Mouse (Mus musculus) left cerebral cortex, adult 2 months (tissue): ENCODE data around the gene Pcbp4. TPM values are rescaled to one million over a fixed set of nuclear protein-coding genes. Genes with fewer than 3 reads are reported as not detected.
A peak's percentile ranks its signal among the peaks of the same experiment; 100 is the strongest.

Experiments used
- DNase-seq, 2 experiments: peaks; one replicate each; pipeline ENCODE4 v3.0.0; 2021 to 2022; ENCODE audit warnings: low spot score in 2 of 2, mixed read lengths in 1 of 2; ENCODE audit errors: extremely low spot score in 1 of 2
- H3K27ac ChIP-seq: fragments of 200-600 bp; 2 replicates; pipeline ENCODE4 v1.8.1; 2022
- H3K4me3 ChIP-seq: fragments of 200-600 bp; 2 replicates; pipeline ENCODE4 v1.8.1; 2022
- CTCF ChIP-seq: fragments of 200-600 bp; IDR thresholded peaks from 2 replicates; pipeline ENCODE4 v1.8.1; 2022; ENCODE audit warnings: antibody characterized with exemption, mild to moderate bottlenecking, moderate library complexity
- intact Hi-C: fragments of 180-260 bp; cut with DNase I; formaldehyde crosslinking; loops from one replicate; pipeline ENCODE4 v1.15.1; 2025
- total RNA-seq, 2 experiments: library from RNA; stranded (reverse); gene quantifications; 2 replicates each; pipeline ENCODE4 v1.2.3; 2021

Pcbp4 gene
- total RNA-seq, 2 experiments from 2014 or later, result 202 to 207 TPM

GRCm38 (mm10) chr9:106459946-106460345, 6.9 kb downstream of the Pcbp4 start:
- peak overlapping the region; percentile 19; the same call in 1 of the 2 replicates for H3K27ac ChIP-seq
- no peak for TF ChIP-seq CTCF
- H3K4me3 ChIP-seq, result no peak overlapping the region
- DNase-seq, result no peak
- intact Hi-C loops, result no loop called here

DNA sequence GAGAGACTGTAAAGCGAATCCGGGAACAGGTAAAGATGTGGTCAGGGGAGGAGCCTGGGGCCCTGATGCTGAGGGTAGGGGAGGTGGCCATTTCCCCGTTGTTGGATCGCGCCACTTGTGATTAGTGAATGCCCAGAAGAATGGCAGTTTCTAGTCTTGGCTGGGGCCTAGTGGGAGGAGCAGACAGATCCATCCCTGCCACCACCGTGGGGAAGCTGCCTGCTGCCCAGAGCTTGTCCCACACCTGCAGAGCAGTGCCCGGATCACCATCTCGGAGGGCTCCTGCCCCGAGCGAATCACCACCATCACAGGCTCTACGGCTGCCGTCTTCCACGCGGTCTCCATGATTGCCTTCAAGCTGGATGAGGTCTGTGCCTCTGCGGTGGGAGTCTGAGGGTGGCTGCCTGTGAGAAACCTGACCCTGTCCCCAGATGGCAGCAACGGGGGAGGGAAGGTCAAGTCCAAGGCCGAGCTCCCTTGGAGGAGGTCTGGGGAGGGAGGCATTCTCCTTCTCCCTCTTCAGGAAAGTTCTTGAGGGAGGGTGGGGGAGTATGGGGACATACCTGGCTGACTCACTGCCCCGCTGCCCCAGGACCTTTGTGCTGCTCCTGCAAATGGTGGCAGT, 7.4 kb downstream of the Pcbp4 start:
- intact Hi-C loops, result no loop called here
- no peak for TF ChIP-seq CTCF
- DNase-seq, result no peak
- Histone ChIP-seq H3K27ac (peak overlapping the region; percentile 47; the same call in 1 of the 2 replicates), H3K4me3 (no peak overlapping the region)

GRCm38 (mm10) chr9:106461026-106461415, 7.9 kb downstream of the Pcbp4 start:
- peak overlapping the region; percentile 47; the same call in 1 of the 2 replicates for H3K27ac ChIP-seq
- no peak overlapping the region for H3K4me3 ChIP-seq
- TF ChIP-seq CTCF, result no peak
- intact Hi-C loops, result no loop called here
- no peak for DNase-seq

DNA sequence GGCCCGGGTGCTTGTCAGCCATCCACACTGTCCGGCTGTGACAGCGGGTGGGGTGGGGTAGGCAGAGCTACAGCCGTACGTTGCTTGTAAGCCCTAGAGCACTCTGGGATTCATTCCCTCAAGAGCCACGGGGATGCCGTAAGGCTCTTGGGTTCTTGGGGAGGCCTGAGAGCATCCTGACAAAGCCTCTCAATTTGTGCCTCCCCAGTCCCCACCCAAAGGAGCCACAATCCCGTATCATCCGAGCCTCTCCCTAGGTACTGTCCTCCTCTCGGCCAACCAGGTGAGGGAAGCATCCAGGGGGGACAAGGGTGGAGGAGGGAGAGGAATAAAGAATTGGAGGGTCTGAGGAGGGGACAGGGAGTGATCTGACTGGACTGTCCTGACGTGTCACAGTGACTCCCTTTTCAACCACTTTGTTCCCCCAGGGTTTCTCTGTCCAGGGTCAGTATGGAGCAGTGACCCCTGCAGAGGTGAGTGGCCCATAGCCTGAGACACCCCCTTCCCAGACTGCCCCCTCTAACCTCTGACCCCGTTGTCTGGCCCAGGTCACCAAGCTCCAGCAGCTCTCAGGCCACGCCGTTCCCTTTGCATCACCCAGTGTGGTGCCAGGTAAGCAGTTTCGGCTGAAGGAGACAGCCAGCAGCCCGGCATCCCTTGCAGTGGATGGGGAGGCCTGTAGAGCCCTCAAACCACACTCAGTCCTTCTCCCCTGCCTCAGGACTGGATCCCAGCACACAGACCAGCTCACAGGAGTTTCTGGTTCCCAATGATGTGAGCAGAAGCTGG, 8.7 kb downstream of the Pcbp4 start:
- Histone ChIP-seq H3K27ac (no peak overlapping the region; the same call in 1 of the 2 replicates), H3K4me3 (no peak overlapping the region)
- no peak for DNase-seq
- intact Hi-C loops, result no loop called here
- TF ChIP-seq CTCF, result no peak

- H3K4me3 ChIP-seq, result no peak overlapping the region
Observed at GRCm38 (mm10) chr9:106462430-106462800, 9.3 kb downstream of the Pcbp4 start.

DNA sequence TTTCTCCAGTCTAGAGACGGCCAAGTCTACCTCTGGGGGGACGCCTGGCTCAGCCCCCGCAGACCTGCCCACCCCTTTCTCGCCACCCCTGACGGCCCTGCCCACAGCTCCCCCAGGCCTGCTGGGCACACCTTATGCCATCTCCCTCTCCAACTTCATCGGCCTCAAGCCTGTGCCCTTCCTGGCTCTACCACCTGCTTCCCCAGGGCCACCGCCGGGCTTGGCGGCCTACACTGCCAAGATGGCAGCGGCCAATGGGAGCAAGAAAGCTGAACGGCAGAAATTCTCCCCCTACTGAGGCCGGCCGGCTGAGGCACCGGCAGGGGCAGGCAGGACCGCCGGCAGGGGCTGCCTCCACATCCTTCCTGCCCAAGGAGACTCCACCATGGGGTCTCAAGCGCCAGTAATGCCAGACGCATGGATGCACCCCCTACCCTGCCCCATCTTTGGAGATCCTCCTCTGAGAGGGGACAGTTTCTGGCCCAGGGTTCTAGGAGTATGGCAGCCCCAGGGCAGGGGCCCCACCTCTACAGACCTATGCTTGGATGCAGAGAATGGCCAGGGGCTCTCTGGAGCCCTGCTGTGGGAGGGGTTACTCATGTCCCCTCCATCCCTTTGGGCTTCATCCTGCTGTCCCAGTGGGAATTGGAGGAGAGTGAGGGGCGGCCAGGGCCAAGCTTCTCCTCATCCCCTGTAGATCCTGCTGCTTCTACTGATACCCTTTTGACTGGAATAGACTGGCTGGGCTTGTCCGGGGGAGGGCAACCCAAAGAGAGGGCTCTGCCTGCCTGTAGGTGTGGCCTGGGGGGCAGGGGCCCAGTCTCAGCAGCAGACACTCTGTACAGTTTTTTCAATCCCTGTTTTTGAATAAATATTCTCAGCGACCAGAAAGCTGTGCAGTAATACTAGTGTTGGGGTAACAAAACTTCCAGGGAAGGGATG, 10.3 kb downstream of the Pcbp4 start:
- no peak for TF ChIP-seq CTCF
- intact Hi-C loops, result no loop called here
- H3K4me3 ChIP-seq, result no peak overlapping the region
- H3K27ac ChIP-seq, result no peak overlapping the region
- DNase-seq, result no peak

More at GRCm38 (mm10) chr9:106462430-106462800, 9.3 kb downstream of the Pcbp4 start:
- no peak overlapping the region for H3K27ac ChIP-seq
- intact Hi-C loops, result no loop called here
- TF ChIP-seq CTCF, result no peak
- DNase-seq, result no peak

DNA sequence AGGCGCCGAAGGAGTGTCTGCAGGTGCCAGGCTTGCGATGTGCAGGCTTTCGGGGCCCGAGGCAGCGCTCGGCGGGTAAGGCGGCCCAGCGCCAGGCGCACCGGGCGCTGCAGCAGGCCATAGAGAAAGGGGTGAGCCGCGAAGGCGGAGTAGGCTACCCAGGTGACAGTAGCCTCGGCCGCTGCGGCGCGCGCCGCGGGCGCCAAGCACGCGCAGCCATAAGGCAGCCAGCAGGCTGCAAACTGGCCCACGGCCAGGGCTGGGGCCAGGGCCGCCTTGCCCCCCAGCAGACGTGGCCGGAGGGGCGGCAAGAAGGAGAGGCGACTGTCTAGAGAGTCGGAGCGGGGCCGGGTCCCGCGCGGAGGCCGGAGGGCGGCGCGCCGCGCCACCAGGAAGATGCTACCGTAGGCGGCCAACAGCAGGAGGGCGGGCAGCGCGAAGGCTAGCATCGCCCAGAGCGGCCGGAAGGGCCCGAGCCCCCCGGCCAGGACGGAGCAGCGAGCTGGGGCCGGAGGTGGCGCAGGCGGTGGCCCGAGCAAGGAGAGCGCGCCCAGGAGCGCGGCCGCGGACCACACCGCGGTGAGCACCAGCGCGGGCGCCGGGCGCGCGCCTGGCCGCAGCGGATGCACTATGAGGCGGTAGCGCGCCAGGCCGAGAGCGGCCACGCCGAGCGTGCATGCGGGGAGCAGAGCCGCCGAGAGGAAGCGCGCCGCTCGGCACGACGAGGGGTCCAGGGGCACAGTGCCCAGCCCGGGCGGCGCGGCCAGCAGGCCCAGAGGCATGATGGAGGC, 11.9 kb downstream of the Pcbp4 start:
- no peak for TF ChIP-seq CTCF
- DNase-seq, result peak; percentile 76 to 81
- Histone ChIP-seq H3K27ac (peak overlapping the region; percentile 99), H3K4me3 (peak overlapping the region; percentile 60)
- intact Hi-C loops, result no loop called here

DNA sequence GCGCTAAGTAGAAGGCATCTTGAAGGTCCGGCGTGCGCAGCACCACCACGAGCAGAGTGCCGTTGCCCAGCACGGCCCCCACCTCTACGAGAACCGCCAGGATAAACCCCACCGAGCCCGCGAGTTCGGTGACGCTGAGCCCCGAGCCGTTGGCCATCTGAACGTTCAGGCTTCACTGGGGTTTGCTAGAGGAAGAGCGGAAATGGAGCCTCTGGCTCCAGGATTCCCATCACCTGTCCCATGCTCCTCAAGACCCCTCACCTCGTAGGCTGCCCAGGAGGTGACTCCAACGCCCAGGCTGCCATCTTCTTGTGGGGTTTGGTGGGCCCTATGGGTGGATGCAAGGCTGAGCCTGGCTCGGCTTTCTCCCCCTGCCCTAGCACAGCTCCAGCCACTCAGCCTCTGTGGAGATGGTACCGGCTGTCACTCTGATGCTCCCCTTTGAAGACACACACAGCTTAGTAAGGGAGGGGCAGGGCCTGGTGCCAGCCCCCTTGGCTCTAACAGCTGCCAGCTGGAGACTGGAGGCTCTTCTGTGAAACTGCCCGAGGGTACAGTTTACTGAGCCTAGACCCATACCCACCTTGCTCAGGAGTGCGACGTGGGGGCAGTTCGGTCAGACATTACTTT, 12.6 kb downstream of the Pcbp4 start, which contains the start of gene Gpr62:
Gpr62 (minus strand) TSS at position 368 of the 630 bp plus-strand sequence.
- intact Hi-C loops, result no loop called here
- peak in 1 of 2 experiments; percentile 48 for DNase-seq

GRCm38 (mm10) chr9:106466721-106467120, 13.6 kb downstream of the Pcbp4 start:
- no peak for TF ChIP-seq CTCF
- intact Hi-C loops, result no loop called here
- DNase-seq, result no peak
- Histone ChIP-seq H3K4me3 (no peak overlapping the region), H3K27ac (no peak overlapping the region)

More for the DNA sequence above, 12.6 kb downstream of the Pcbp4 start, which contains the start of gene Gpr62:
- no peak for TF ChIP-seq CTCF
- H3K4me3 ChIP-seq, result peak within 1 kb of the TSS; percentile 60
- H3K27ac ChIP-seq, result peak within 1 kb of the TSS; percentile 99

- intact Hi-C loops, result no loop called here
- Histone ChIP-seq H3K27ac (no peak overlapping the region), H3K4me3 (no peak overlapping the region)
- no peak for TF ChIP-seq CTCF
- DNase-seq, result no peak
Observed at GRCm38 (mm10) chr9:106467746-106468145, 14.7 kb downstream of the Pcbp4 start.
